Comparison of ENCODE assay signal across 24 mouse cellular contexts in genomic region chr9:116128886-116129285, GRCm38 (mm10). TPM values are rescaled to one million over a fixed set of nuclear protein-coding genes. Genes with fewer than 3 reads are reported as not detected.
DNase-seq lines count a peak whose midpoint lies in the region; ATAC-seq and TF ChIP-seq lines count a peak whose summit lies in the region.
"Had no signal": no experiment of that assay in that cellular context is flagged by ENCODE, and none has a peak within 500 bp of the region (broad histone marks: within the 10 kb centered on the region; RNA-seq: fewer than 3 reads in every experiment).

No protein-coding gene starts in this region.

- no peak overlapping the region for H3K4me2 ChIP-seq in kidney, postnatal 0 days (ENCODE audit: low read length)
- H3K4me2 ChIP-seq in midbrain, embryonic 14.5 days (ENCODE audit: low read length): no peak overlapping the region
- no peak overlapping the region for H3K4me2 ChIP-seq in midbrain, embryonic 13.5 days (replicated peaks)
- H3K4me2 ChIP-seq: embryonic facial prominence, embryonic 12.5 days; forebrain, embryonic 13.5 days; forebrain, embryonic 15.5 days had no signal

- no peaks in the 10 kb centered on the region; the same call in 1 of the 2 replicates for H3K4me1 ChIP-seq in kidney, postnatal 0 days (replicated peaks; ENCODE audit: insufficient read depth, low read length)
- no peaks in the 10 kb centered on the region for H3K4me1 ChIP-seq in midbrain, embryonic 14.5 days (ENCODE audit: control insufficient read depth, insufficient read depth, low read length)
- H3K4me1 ChIP-seq in midbrain, embryonic 13.5 days (replicated peaks): no peaks in the 10 kb centered on the region
- H3K4me1 ChIP-seq: forebrain, embryonic 13.5 days; forebrain, embryonic 15.5 days had no signal

- H3K9me3 ChIP-seq in kidney, postnatal 0 days (replicated peaks; ENCODE audit: low read length): no peaks in the 10 kb centered on the region
- no peaks in the 10 kb centered on the region for H3K9me3 ChIP-seq in midbrain, embryonic 14.5 days (ENCODE audit: control insufficient read depth, low read length)
- no peaks in the 10 kb centered on the region for H3K9me3 ChIP-seq in midbrain, embryonic 13.5 days
- H3K9me3 ChIP-seq: embryonic facial prominence, embryonic 10.5 days; embryonic facial prominence, embryonic 12.5 days; forebrain, embryonic 13.5 days; forebrain, embryonic 15.5 days had no signal

- no peak for ATAC-seq in kidney, postnatal 0 days (replicated peaks; ENCODE audit: low FRiP score, low read depth)
- no peak for ATAC-seq in midbrain, embryonic 14.5 days (ENCODE audit: low FRiP score, low TSS enrichment)
- ATAC-seq in midbrain, embryonic 13.5 days: no peak
- ATAC-seq: activated CD4-positive, CD25-positive, alpha-beta regulatory T cell, adult 4 months; CD4-positive, CD25-positive, alpha-beta regulatory T cell, adult 4 months; forebrain, embryonic 13.5 days; forebrain, embryonic 15.5 days; Patski had no signal

- no peaks in the 10 kb centered on the region for H3K27me3 ChIP-seq in kidney, postnatal 0 days (ENCODE audit: insufficient read depth, low read length)
- no peaks in the 10 kb centered on the region for H3K27me3 ChIP-seq in midbrain, embryonic 14.5 days (ENCODE audit: control insufficient read depth, insufficient read depth, low read length)
- no peaks in the 10 kb centered on the region for H3K27me3 ChIP-seq in midbrain, embryonic 13.5 days
- H3K27me3 ChIP-seq: CH12.LX; embryonic facial prominence, embryonic 12.5 days; forebrain, embryonic 13.5 days; forebrain, embryonic 15.5 days; Patski had no signal

- no peak overlapping the region for H3K9ac ChIP-seq in kidney, postnatal 0 days (ENCODE audit: low read depth, low read length)
- H3K9ac ChIP-seq in midbrain, embryonic 14.5 days (replicated peaks; ENCODE audit: low read length): no peak overlapping the region
- no peak overlapping the region for H3K9ac ChIP-seq in midbrain, embryonic 13.5 days (replicated peaks)
- H3K9ac ChIP-seq: embryonic facial prominence, embryonic 12.5 days; forebrain, embryonic 13.5 days; forebrain, embryonic 15.5 days had no signal

- H3K27ac ChIP-seq in kidney, postnatal 0 days: no peak overlapping the region
- no peak overlapping the region for H3K27ac ChIP-seq in midbrain, embryonic 14.5 days (replicated peaks; ENCODE audit: low read depth, low read length)
- no peak overlapping the region for H3K27ac ChIP-seq in midbrain, embryonic 13.5 days
- H3K27ac ChIP-seq: embryonic facial prominence, embryonic 10.5 days; embryonic facial prominence, embryonic 12.5 days; forebrain, embryonic 13.5 days; forebrain, embryonic 15.5 days had no signal

- H3K4me3 ChIP-seq in kidney, postnatal 0 days (replicated peaks; ENCODE audit: low read depth, low read length): no peak overlapping the region
- no peak overlapping the region for H3K4me3 ChIP-seq in midbrain, embryonic 14.5 days (replicated peaks; ENCODE audit: low read depth, low read length)
- no peak overlapping the region for H3K4me3 ChIP-seq in midbrain, embryonic 13.5 days (replicated peaks)
- H3K4me3 ChIP-seq: embryonic facial prominence, embryonic 10.5 days; embryonic facial prominence, embryonic 12.5 days; forebrain, embryonic 13.5 days; forebrain, embryonic 15.5 days had no signal

- WGBS in kidney, postnatal 0 days: 51% methylated on average over 3 of the region's 3 CpGs
- 59% methylated on average over 3 of the region's 3 CpGs for WGBS in midbrain, embryonic 14.5 days
- 46% methylated on average over 3 of the region's 3 CpGs for WGBS in midbrain, embryonic 13.5 days

- H3K36me3 ChIP-seq in kidney, postnatal 0 days (ENCODE audit: insufficient read depth, low read length): peaks cover 38% of the 10 kb centered on the region
- no peaks in the 10 kb centered on the region for H3K36me3 ChIP-seq in midbrain, embryonic 14.5 days (ENCODE audit: control insufficient read depth, insufficient read depth, low read length)
- H3K36me3 ChIP-seq in midbrain, embryonic 13.5 days: no peaks in the 10 kb centered on the region
- H3K36me3 ChIP-seq: forebrain, embryonic 15.5 days; G1E had no signal

- TF ChIP-seq CTCF in kidney, postnatal 0 days (IDR thresholded peaks at IDR 0.05; ENCODE audit: low read depth): no peak

- peak; percentile 53 for DNase-seq in kidney, postnatal 0 days (ENCODE audit: low spot score)
- DNase-seq in kidney, postnatal 36 days: no peak
- DNase-seq in kidney, postnatal 14 days: peak; percentile 41
- no peak for DNase-seq in kidney, adult 8-10 months
- peak; percentile 11 for DNase-seq in midbrain, embryonic 14.5 days
- DNase-seq: adrenal gland, adult 8-10 months; adrenal gland, postnatal 14 days; adrenal gland, postnatal 36 days; B cell, adult 2 months; cerebellum, adult 11-12 months; cerebellum, adult 2 months; cerebellum, adult 9-10 months; cerebellum, postnatal 10 days; cerebellum, postnatal 25 days had no signal

RNA-seq across cellular contexts. Expression of gene Tgfbr2, which starts 46.3 kb away (rescaled TPM):
- polyA plus RNA-seq in kidney, postnatal 0 days (2015; fragmentation: Nextera tagmentation; extraction: Ambion mirVana): 31.0 and 31.2 TPM in 2 replicates
- polyA plus RNA-seq in midbrain, embryonic 14.5 days (2014; fragmentation: Nextera tagmentation; extraction: Ambion mirVana): 3.6 and 10.4 TPM in 2 replicates
- polyA plus RNA-seq in midbrain, embryonic 13.5 days (2015; fragmentation: Nextera tagmentation; extraction: Ambion mirVana): 6.4 and 7.0 TPM in 2 replicates
- polyA plus RNA-seq: G1E had no signal

Comparison
In these comparisons a context has a peak if more than half of its experiments do, and no peak if none do; other contexts are left out.
1. DNase-seq: peak in kidney, postnatal 0 days (single experiment), kidney, postnatal 14 days (single experiment) and midbrain, embryonic 14.5 days (single experiment); none in kidney, postnatal 36 days (0 of 2) and kidney, adult 8-10 months (0 of 2).